Mouse (Mus musculus): ENCODE results near the gene Il13. TPM values are rescaled to one million over a fixed set of nuclear protein-coding genes. Genes with fewer than 3 reads are reported as not detected.

The Il13 gene
- 0.15 and 0.26 TPM in 2 replicates for polyA plus RNA-seq (2012; ENCODE audit: low replicate concordance)

GRCm38 (mm10) chr11:53634556-53634955, at the start of gene Il13:
Il13 (minus strand) TSS chr11:53634702.

GRCm38 (mm10) chr11:53618619-53619198, 15.8 kb downstream of the Il13 start, which contains the start of gene Il4:
Il4 (minus strand) TSS chr11:53618669.

Other genes with a start within 250 kb of the Il13 start
- gene Leap2, start 211.5 kb downstream of the Il13 start, polyA plus RNA-seq (2012; ENCODE audit: low replicate concordance), result not detected in 2 replicates
- 64.2 and 119 TPM in 2 replicates for gene Uqcrq, start 203.9 kb downstream of the Il13 start, polyA plus RNA-seq (2012; ENCODE audit: low replicate concordance)
- gene Gdf9, start 203.7 kb downstream of the Il13 start, polyA plus RNA-seq (2012; ENCODE audit: low replicate concordance), result 0.14 and 0.24 TPM in 2 replicates
- gene Gm10447, start 177.6 kb downstream of the Il13 start, polyA plus RNA-seq (2012; ENCODE audit: low replicate concordance), result not detected in 2 replicates
- 0.13 and 0.28 TPM in 2 replicates for gene Shroom1, start 177.5 kb downstream of the Il13 start, polyA plus RNA-seq (2012; ENCODE audit: low replicate concordance)
- not detected in 2 replicates for gene Gm9837, start 164.2 kb downstream of the Il13 start, polyA plus RNA-seq (2012; ENCODE audit: low replicate concordance)
- gene Gm9945, start 154.5 kb downstream of the Il13 start, polyA plus RNA-seq (2012; ENCODE audit: low replicate concordance), result not detected in 2 replicates
- 0.83 and 6.3 TPM in 2 replicates for gene Sowaha, start 154.4 kb downstream of the Il13 start, polyA plus RNA-seq (2012; ENCODE audit: low replicate concordance)
- 9.5 and 20.4 TPM in 2 replicates for gene Sept8, start 115.4 kb downstream of the Il13 start, polyA plus RNA-seq (2012; ENCODE audit: low replicate concordance)
- 1.5 and 3.1 TPM in 2 replicates for gene Kif3a, start 67.3 kb downstream of the Il13 start, polyA plus RNA-seq (2012; ENCODE audit: low replicate concordance)
- 0.38 TPM in 1 of 2 replicates, not detected in the other for gene Il4, start 16.0 kb downstream of the Il13 start, polyA plus RNA-seq (2012; ENCODE audit: low replicate concordance)
- 8.4 and 9.3 TPM in 2 replicates for gene Rad50, start 72.6 kb upstream of the Il13 start, polyA plus RNA-seq (2012; ENCODE audit: low replicate concordance)
- not detected in 2 replicates for gene Il5, start 86.1 kb upstream of the Il13 start, polyA plus RNA-seq (2012; ENCODE audit: low replicate concordance)
- 22.9 and 42.6 TPM in 2 replicates for gene Irf1, start 135.3 kb upstream of the Il13 start, polyA plus RNA-seq (2012; ENCODE audit: low replicate concordance)
- gene Gm17334, start 138.5 kb upstream of the Il13 start, polyA plus RNA-seq (2012; ENCODE audit: low replicate concordance), result not detected in 2 replicates
- 5.2 and 10.3 TPM in 2 replicates for gene Gm12216, start 224.6 kb upstream of the Il13 start, polyA plus RNA-seq (2012; ENCODE audit: low replicate concordance)

All from hematopoietic multipotent progenitor cell, adult 10-12 weeks (in vitro differentiated cells).